11 mouse cellular contexts compared by ENCODE assay signal in genomic region chr11:103144309-103145285, GRCm38 (mm10). TPM values are rescaled to one million over a fixed set of nuclear protein-coding genes. Genes with fewer than 3 reads are reported as not detected.
DNase-seq lines count a peak whose midpoint lies in the region; ATAC-seq and TF ChIP-seq lines count a peak whose summit lies in the region.
"Had no signal": no experiment of that assay in that cellular context is flagged by ENCODE, and none has a peak within 500 bp of the region (broad histone marks: within the 10 kb centered on the region; RNA-seq: fewer than 3 reads in every experiment).

No protein-coding gene starts in this region.

- WGBS in heart, embryonic 10.5 days: 28% methylated on average over 12 of the region's 12 CpGs
- 39% methylated on average over 12 of the region's 12 CpGs for WGBS in intestine, postnatal 0 days
- WGBS in forebrain, postnatal 0 days: 48% methylated on average over 12 of the region's 12 CpGs
- WGBS in forebrain, embryonic 13.5 days: 42% methylated on average over 12 of the region's 12 CpGs

- no peaks in the 10 kb centered on the region for H3K27me3 ChIP-seq in heart, embryonic 10.5 days (ENCODE audit: insufficient read depth, poor library complexity, severe bottlenecking)
- no peaks in the 10 kb centered on the region for H3K27me3 ChIP-seq in intestine, postnatal 0 days (replicated peaks; ENCODE audit: control insufficient read depth, insufficient read depth, low read length)
- H3K27me3 ChIP-seq in forebrain, postnatal 0 days (ENCODE audit: insufficient read depth, low read length): no peaks in the 10 kb centered on the region
- H3K27me3 ChIP-seq in forebrain, embryonic 13.5 days: no peaks in the 10 kb centered on the region
- H3K27me3 ChIP-seq: midbrain, embryonic 15.5 days had no signal

- TF ChIP-seq CTCF in intestine, postnatal 0 days (IDR thresholded peaks at IDR 0.05; ENCODE audit: low read depth): no peak
- TF ChIP-seq CTCF in forebrain, postnatal 0 days (IDR thresholded peaks at IDR 0.05; ENCODE audit: low read depth): no peak

- ATAC-seq in intestine, postnatal 0 days: peak; percentile 32
- no peak for ATAC-seq in forebrain, postnatal 0 days
- no peak for ATAC-seq in forebrain, embryonic 13.5 days
- ATAC-seq: midbrain, embryonic 15.5 days had no signal

- no peak overlapping the region for H3K4me2 ChIP-seq in intestine, postnatal 0 days (replicated peaks; ENCODE audit: low read depth)
- no peak overlapping the region for H3K4me2 ChIP-seq in forebrain, postnatal 0 days (ENCODE audit: low read depth)
- no peak overlapping the region for H3K4me2 ChIP-seq in forebrain, embryonic 13.5 days
- H3K4me2 ChIP-seq: midbrain, embryonic 15.5 days had no signal

- H3K9ac ChIP-seq in intestine, postnatal 0 days (ENCODE audit: low read depth, low read length): no peak overlapping the region
- H3K9ac ChIP-seq in forebrain, postnatal 0 days: no peak overlapping the region
- no peak overlapping the region for H3K9ac ChIP-seq in forebrain, embryonic 13.5 days
- H3K9ac ChIP-seq: midbrain, embryonic 15.5 days had no signal

- no peak for DNase-seq in heart, embryonic 10.5 days (ENCODE audit: low spot score)
- DNase-seq in heart, postnatal 10 days: no peak
- DNase-seq in retina, postnatal 1 day: peak; percentile 66
- DNase-seq in retina, embryonic 14.5 days (ENCODE audit: low spot score): no peak
- DNase-seq in spleen, postnatal 36 days (ENCODE audit: low spot score in 2 of 2): no peak
- DNase-seq in forebrain, postnatal 0 days: no peak
- DNase-seq: cerebellum, adult 8-10 months; right cerebral cortex, postnatal 4 days had no signal

- no peak overlapping the region for H3K4me3 ChIP-seq in heart, embryonic 10.5 days
- H3K4me3 ChIP-seq in intestine, postnatal 0 days (ENCODE audit: low read depth, low read length): no peak overlapping the region
- no peak overlapping the region for H3K4me3 ChIP-seq in forebrain, postnatal 0 days (ENCODE audit: low read depth, low read length)
- H3K4me3 ChIP-seq in forebrain, embryonic 13.5 days: no peak overlapping the region
- H3K4me3 ChIP-seq: midbrain, embryonic 15.5 days had no signal

- peak overlapping the region; percentile 78 for H3K27ac ChIP-seq in heart, embryonic 10.5 days
- peak overlapping the region; percentile 35; the same call in 1 of the 2 replicates for H3K27ac ChIP-seq in intestine, postnatal 0 days (ENCODE audit: low read depth, low read length)
- no peak overlapping the region for H3K27ac ChIP-seq in forebrain, postnatal 0 days (ENCODE audit: low read depth, low read length)
- no peak overlapping the region for H3K27ac ChIP-seq in forebrain, embryonic 13.5 days
- H3K27ac ChIP-seq: midbrain, embryonic 15.5 days had no signal

- H3K36me3 ChIP-seq in heart, embryonic 10.5 days: peaks cover 2% of the 10 kb centered on the region; the same call in 1 of the 2 replicates
- H3K36me3 ChIP-seq in intestine, postnatal 0 days (ENCODE audit: control insufficient read depth, insufficient read depth): no peaks in the 10 kb centered on the region
- H3K36me3 ChIP-seq in forebrain, postnatal 0 days (ENCODE audit: insufficient read depth): peaks cover 7% of the 10 kb centered on the region
- peaks cover 8% of the 10 kb centered on the region; the same call in 1 of the 2 replicates for H3K36me3 ChIP-seq in forebrain, embryonic 13.5 days (ENCODE audit: poor library complexity, severe bottlenecking)
- H3K36me3 ChIP-seq: midbrain, embryonic 15.5 days had no signal

- H3K9me3 ChIP-seq in heart, embryonic 10.5 days: no peaks in the 10 kb centered on the region
- no peaks in the 10 kb centered on the region for H3K9me3 ChIP-seq in intestine, postnatal 0 days (ENCODE audit: control insufficient read depth)
- H3K9me3 ChIP-seq in forebrain, postnatal 0 days (ENCODE audit: low read length): no peaks in the 10 kb centered on the region
- no peaks in the 10 kb centered on the region for H3K9me3 ChIP-seq in forebrain, embryonic 13.5 days (replicated peaks)
- H3K9me3 ChIP-seq: midbrain, embryonic 15.5 days had no signal

- intact Hi-C loops in heart, postnatal 10 days (cut with DNase I): no loop called here

- H3K4me1 ChIP-seq in heart, embryonic 10.5 days: peaks cover 51% of the 10 kb centered on the region
- peaks cover 15% of the 10 kb centered on the region for H3K4me1 ChIP-seq in intestine, postnatal 0 days (replicated peaks; ENCODE audit: control insufficient read depth, insufficient read depth, low read length)
- H3K4me1 ChIP-seq in forebrain, postnatal 0 days (ENCODE audit: insufficient read depth): 0 out of 2 replicates have a peak, but pooled peaks cover 4% of the 10 kb centered on the region
- peaks cover 19% of the 10 kb centered on the region for H3K4me1 ChIP-seq in forebrain, embryonic 13.5 days

RNA-seq across cellular contexts. Expression of gene Hexim2, which starts 12.4 kb away (rescaled TPM):
- 6.5 and 7.9 TPM in 2 replicates for polyA plus RNA-seq in heart, embryonic 10.5 days (2016; fragmentation: Nextera tagmentation; extraction: Ambion mirVana)
- 1 to 10 TPM; 3.1 to 3.9 TPM for total RNA-seq in heart, postnatal 10 days (2021)
- 3.5 and 5.3 TPM in 2 replicates for polyA plus RNA-seq in intestine, postnatal 0 days (2015; fragmentation: Nextera tagmentation; extraction: Ambion mirVana)
- total RNA-seq in forebrain, postnatal 0 days (2014; rRNA removed): 30.8 and 47.0 TPM in 2 replicates
- polyA plus RNA-seq in forebrain, postnatal 0 days (2015; fragmentation: Nextera tagmentation; extraction: Ambion mirVana): 16.5 and 27.9 TPM in 2 replicates
- 13.4 and 13.9 TPM in 2 replicates for polyA plus RNA-seq in forebrain, embryonic 13.5 days (2015; fragmentation: Nextera tagmentation; extraction: Ambion mirVana)

RNA-seq across cellular contexts. Expression of gene Fmnl1, which starts 26.3 kb away (rescaled TPM):
- 0.92 and 1.2 TPM in 2 replicates for polyA plus RNA-seq in heart, embryonic 10.5 days (2016; fragmentation: Nextera tagmentation; extraction: Ambion mirVana)
- 10 to 100 TPM; 14.4 to 15.6 TPM for total RNA-seq in heart, postnatal 10 days (2021)
- 0.80 and 1.0 TPM in 2 replicates for polyA plus RNA-seq in intestine, postnatal 0 days (2015; fragmentation: Nextera tagmentation; extraction: Ambion mirVana)
- total RNA-seq in forebrain, postnatal 0 days (2014; rRNA removed): 6.5 and 9.4 TPM in 2 replicates
- 4.8 and 7.1 TPM in 2 replicates for polyA plus RNA-seq in forebrain, postnatal 0 days (2015; fragmentation: Nextera tagmentation; extraction: Ambion mirVana)
- polyA plus RNA-seq in forebrain, embryonic 13.5 days (2015; fragmentation: Nextera tagmentation; extraction: Ambion mirVana): 0.76 and 0.92 TPM in 2 replicates

RNA-seq across cellular contexts. Expression of gene Hexim1, which starts 28.6 kb away (rescaled TPM):
- 1.8 and 2.8 TPM in 2 replicates for polyA plus RNA-seq in heart, embryonic 10.5 days (2016; fragmentation: Nextera tagmentation; extraction: Ambion mirVana)
- total RNA-seq in heart, postnatal 10 days (2021): 10 to 100 TPM; 20.4 to 22.6 TPM
- polyA plus RNA-seq in intestine, postnatal 0 days (2015; fragmentation: Nextera tagmentation; extraction: Ambion mirVana): 4.6 and 6.0 TPM in 2 replicates
- 19.0 and 20.5 TPM in 2 replicates for total RNA-seq in forebrain, postnatal 0 days (2014; rRNA removed)
- polyA plus RNA-seq in forebrain, postnatal 0 days (2015; fragmentation: Nextera tagmentation; extraction: Ambion mirVana): 3.7 and 3.9 TPM in 2 replicates
- 3.3 and 4.1 TPM in 2 replicates for polyA plus RNA-seq in forebrain, embryonic 13.5 days (2015; fragmentation: Nextera tagmentation; extraction: Ambion mirVana)

RNA-seq across cellular contexts. Expression of gene Acbd4, which starts 43.1 kb away (rescaled TPM):
- polyA plus RNA-seq in heart, embryonic 10.5 days (2016; fragmentation: Nextera tagmentation; extraction: Ambion mirVana): 9.8 and 10.2 TPM in 2 replicates
- total RNA-seq in heart, postnatal 10 days (2021): 10 to 100 TPM; 35.5 to 37.4 TPM
- 74.7 and 75.9 TPM in 2 replicates for polyA plus RNA-seq in intestine, postnatal 0 days (2015; fragmentation: Nextera tagmentation; extraction: Ambion mirVana)
- total RNA-seq in forebrain, postnatal 0 days (2014; rRNA removed): 27.2 and 28.5 TPM in 2 replicates
- 20.1 and 27.1 TPM in 2 replicates for polyA plus RNA-seq in forebrain, postnatal 0 days (2015; fragmentation: Nextera tagmentation; extraction: Ambion mirVana)
- polyA plus RNA-seq in forebrain, embryonic 13.5 days (2015; fragmentation: Nextera tagmentation; extraction: Ambion mirVana): 8.1 TPM in 2 replicates

RNA-seq across cellular contexts. Expression of gene Plcd3, which starts 43.1 kb away (rescaled TPM):
- 3.6 and 4.8 TPM in 2 replicates for polyA plus RNA-seq in heart, embryonic 10.5 days (2016; fragmentation: Nextera tagmentation; extraction: Ambion mirVana)
- total RNA-seq in heart, postnatal 10 days (2021): 10 to 100 TPM; 26.7 to 27.7 TPM
- 1.0 and 1.5 TPM in 2 replicates for polyA plus RNA-seq in intestine, postnatal 0 days (2015; fragmentation: Nextera tagmentation; extraction: Ambion mirVana)
- 8.5 and 8.8 TPM in 2 replicates for total RNA-seq in forebrain, postnatal 0 days (2014; rRNA removed)
- 3.6 TPM in 2 replicates for polyA plus RNA-seq in forebrain, postnatal 0 days (2015; fragmentation: Nextera tagmentation; extraction: Ambion mirVana)
- polyA plus RNA-seq in forebrain, embryonic 13.5 days (2015; fragmentation: Nextera tagmentation; extraction: Ambion mirVana): 0.92 and 1.2 TPM in 2 replicates

Comparison
In these comparisons a context has a peak if more than half of its experiments do, and no peak if none do; other contexts are left out.
1. H3K27ac ChIP-seq: peak in heart, embryonic 10.5 days (single experiment) and intestine, postnatal 0 days (single experiment); none in forebrain, postnatal 0 days (single experiment) and forebrain, embryonic 13.5 days (single experiment).